Mouse (Mus musculus): ENCODE data around the gene Oma1. TPM values are rescaled to one million over a fixed set of nuclear protein-coding genes. Genes with fewer than 3 reads are reported as not detected.

The Oma1 gene
- polyA plus RNA-seq, 1 experiment from 2014 or later, result 20.3 TPM

DNA sequence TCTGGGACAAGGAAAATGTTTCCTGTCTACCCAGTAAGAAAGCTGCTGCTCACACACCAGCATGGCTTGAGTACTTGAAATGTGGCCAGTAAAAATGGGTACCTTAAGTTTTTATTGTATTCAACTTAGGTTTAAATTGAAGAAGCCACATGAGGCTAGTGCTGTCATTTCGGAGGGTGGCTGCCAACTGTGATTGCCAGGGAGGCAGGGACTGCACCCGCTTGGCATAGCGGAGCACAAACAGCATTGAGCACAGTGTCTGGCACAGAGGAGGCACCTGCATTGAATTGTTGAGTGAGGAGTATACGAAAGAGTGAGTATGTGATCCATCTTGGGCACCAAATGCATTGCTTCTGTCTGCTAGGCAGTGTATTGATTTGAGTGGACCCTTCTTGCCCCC lies 81.5 kb downstream of the Oma1 start:
- DNase-seq (ENCODE audit: low spot score) (no peak), ATAC-seq (no peak)
- Histone ChIP-seq H3K36me3 (ENCODE audit: insufficient read depth, low read length) (no peaks in the 10 kb centered on the region), H3K9me3 (ENCODE audit: low read length) (no peaks in the 10 kb centered on the region), H3K27me3 (replicated peaks; ENCODE audit: insufficient read depth, low read length) (no peaks in the 10 kb centered on the region), H3K9ac (replicated peaks; ENCODE audit: low read depth) (no peak overlapping the region), H3K4me3 (ENCODE audit: low read depth, low read length) (no peak overlapping the region), H3K4me2 (replicated peaks; ENCODE audit: low read depth, low read length) (no peak overlapping the region), H3K27ac (ENCODE audit: low read length) (no peak overlapping the region), H3K4me1 (ENCODE audit: insufficient read depth, low read depth, low read length) (no peaks in the 10 kb centered on the region)
- 86% methylated on average over 4 of the region's 4 CpGs for WGBS
- no peak for TF ChIP-seq CTCF (IDR thresholded peaks at IDR 0.05)
- TF ChIP-seq EP300 (IDR thresholded peaks at IDR 0.05), result no peak

DNA sequence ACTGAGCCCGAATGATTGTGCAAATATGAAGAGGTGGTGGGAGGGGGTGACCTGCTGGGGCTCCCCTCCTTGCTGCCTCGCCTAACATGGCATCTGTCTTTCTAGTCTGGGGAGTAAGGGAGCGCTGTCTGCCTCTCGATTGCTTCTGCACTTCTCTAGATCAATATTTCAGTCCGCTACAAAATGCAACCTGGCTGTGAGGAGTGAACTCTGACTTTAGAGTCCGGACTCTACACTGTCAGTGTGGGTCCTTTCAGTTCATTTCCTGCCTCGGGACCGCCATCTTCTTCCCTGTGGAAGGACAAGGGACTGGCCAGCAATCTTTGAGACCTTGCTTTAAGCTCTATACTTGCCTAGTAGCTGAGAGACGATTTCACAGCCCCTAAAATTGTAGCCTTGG lies 82.3 kb downstream of the Oma1 start:
- H3K9me3 ChIP-seq (ENCODE audit: low read length), result no peaks in the 10 kb centered on the region
- WGBS, result 68% methylated on average over 9 of the region's 9 CpGs
- ATAC-seq (no peak), DNase-seq (ENCODE audit: low spot score) (no peak)
- H3K4me1 ChIP-seq (ENCODE audit: insufficient read depth, low read depth, low read length), result no peaks in the 10 kb centered on the region
- no peak for TF ChIP-seq EP300 (IDR thresholded peaks at IDR 0.05)
- no peak for TF ChIP-seq CTCF (IDR thresholded peaks at IDR 0.05)
- H3K4me3 ChIP-seq (ENCODE audit: low read depth, low read length), result no peak overlapping the region
- H3K9ac ChIP-seq (replicated peaks; ENCODE audit: low read depth), result no peak overlapping the region
- H3K36me3 ChIP-seq (ENCODE audit: insufficient read depth, low read length), result no peaks in the 10 kb centered on the region
- H3K27ac ChIP-seq (ENCODE audit: low read length), result no peak overlapping the region
- H3K4me2 ChIP-seq (replicated peaks; ENCODE audit: low read depth, low read length), result no peak overlapping the region
- no peaks in the 10 kb centered on the region for H3K27me3 ChIP-seq (replicated peaks; ENCODE audit: insufficient read depth, low read length)

DNA sequence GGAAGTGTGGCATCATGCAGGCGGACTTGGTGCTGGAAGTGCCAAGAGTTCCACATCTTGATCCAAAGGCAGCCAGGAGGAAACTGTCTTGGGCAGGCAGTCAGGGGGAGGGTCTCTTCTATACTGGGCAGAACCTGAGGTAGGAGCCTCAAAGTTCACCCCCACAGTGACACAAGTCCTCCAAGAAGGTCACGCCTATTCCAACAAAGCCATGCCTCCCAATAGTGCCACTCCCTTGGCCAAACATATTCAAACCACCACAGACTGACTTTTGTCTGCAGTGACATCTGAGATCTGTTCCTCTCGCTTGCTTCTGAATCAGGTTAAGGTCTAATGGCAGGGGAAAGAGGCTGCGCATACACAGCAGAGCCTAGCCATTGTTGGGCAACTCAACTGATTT lies 83.3 kb downstream of the Oma1 start:
- ATAC-seq (no peak), DNase-seq (ENCODE audit: low spot score) (no peak)
- H3K36me3 ChIP-seq (ENCODE audit: insufficient read depth, low read length), result no peaks in the 10 kb centered on the region
- H3K9ac ChIP-seq (replicated peaks; ENCODE audit: low read depth), result no peak overlapping the region
- no peaks in the 10 kb centered on the region for H3K4me1 ChIP-seq (ENCODE audit: insufficient read depth, low read depth, low read length)
- H3K27ac ChIP-seq (ENCODE audit: low read length), result no peak overlapping the region
- H3K4me2 ChIP-seq (replicated peaks; ENCODE audit: low read depth, low read length), result no peak overlapping the region
- TF ChIP-seq EP300 (IDR thresholded peaks at IDR 0.05), result no peak
- no peak overlapping the region for H3K4me3 ChIP-seq (ENCODE audit: low read depth, low read length)
- H3K9me3 ChIP-seq (ENCODE audit: low read length), result no peaks in the 10 kb centered on the region
- H3K27me3 ChIP-seq (replicated peaks; ENCODE audit: insufficient read depth, low read length), result no peaks in the 10 kb centered on the region
- WGBS, result 85% methylated on average over 4 of the region's 4 CpGs

DNA sequence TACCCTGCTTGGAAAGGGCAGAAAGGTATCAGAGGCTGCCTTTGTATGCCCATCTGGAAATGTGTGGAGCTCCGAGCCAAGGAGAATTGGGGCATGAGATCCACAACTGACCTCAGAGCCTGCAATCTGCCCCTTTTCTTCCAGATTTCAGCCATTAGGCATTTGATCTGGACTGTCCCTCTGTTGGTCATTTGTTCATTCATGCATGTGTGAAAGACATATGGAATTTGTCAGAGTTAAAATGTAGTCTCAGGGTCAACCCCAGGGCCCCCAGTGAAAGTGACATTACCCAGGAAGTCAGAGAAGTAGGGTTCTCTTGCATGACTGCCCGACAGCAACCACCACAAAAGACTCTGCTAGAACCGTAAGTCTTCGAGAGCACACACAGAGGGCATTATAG lies 89.0 kb downstream of the Oma1 start:
- no peak for TF ChIP-seq CTCF (IDR thresholded peaks at IDR 0.05)
- TF ChIP-seq EP300 (IDR thresholded peaks at IDR 0.05), result no peak
- Histone ChIP-seq H3K4me1 (ENCODE audit: insufficient read depth, low read depth, low read length) (no peaks in the 10 kb centered on the region), H3K9me3 (ENCODE audit: low read length) (no peaks in the 10 kb centered on the region), H3K36me3 (ENCODE audit: insufficient read depth, low read length) (no peaks in the 10 kb centered on the region), H3K27ac (ENCODE audit: low read length) (no peak overlapping the region), H3K9ac (replicated peaks; ENCODE audit: low read depth) (no peak overlapping the region), H3K4me3 (ENCODE audit: low read depth, low read length) (no peak overlapping the region), H3K27me3 (replicated peaks; ENCODE audit: insufficient read depth, low read length) (no peaks in the 10 kb centered on the region), H3K4me2 (replicated peaks; ENCODE audit: low read depth, low read length) (no peak overlapping the region)
- ATAC-seq, result no peak
- DNase-seq (ENCODE audit: low spot score), result no peak
- 61% methylated on average over 4 of the region's 4 CpGs for WGBS

DNA sequence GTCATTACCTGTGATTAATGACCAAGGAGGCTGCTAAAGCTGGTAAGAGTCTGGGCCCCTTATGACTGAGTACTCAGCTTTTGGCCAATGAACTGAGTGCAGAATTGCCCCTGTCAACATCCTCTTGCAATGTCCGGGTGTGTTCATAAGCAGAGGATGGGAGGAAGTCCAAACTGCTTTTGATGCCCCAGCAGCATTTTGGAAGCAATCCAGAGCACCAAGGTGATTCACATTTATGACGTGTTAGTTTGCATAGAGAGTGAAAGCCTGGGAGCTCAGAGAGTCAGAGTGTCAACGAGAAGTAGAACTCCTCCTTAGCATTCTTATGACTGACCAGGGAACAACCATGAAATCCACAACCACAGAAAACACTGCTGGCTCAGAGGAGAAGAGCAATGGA lies 91.7 kb downstream of the Oma1 start:
- DNase-seq (ENCODE audit: low spot score) (no peak), ATAC-seq (no peak)
- Histone ChIP-seq H3K9ac (replicated peaks; ENCODE audit: low read depth) (no peak overlapping the region), H3K27ac (ENCODE audit: low read length) (no peak overlapping the region), H3K4me3 (ENCODE audit: low read depth, low read length) (no peak overlapping the region), H3K36me3 (ENCODE audit: insufficient read depth, low read length) (no peaks in the 10 kb centered on the region), H3K4me1 (ENCODE audit: insufficient read depth, low read depth, low read length) (no peaks in the 10 kb centered on the region), H3K9me3 (ENCODE audit: low read length) (no peaks in the 10 kb centered on the region), H3K27me3 (replicated peaks; ENCODE audit: insufficient read depth, low read length) (no peaks in the 10 kb centered on the region), H3K4me2 (replicated peaks; ENCODE audit: low read depth, low read length) (no peak overlapping the region)
- 30% methylated on average over 3 of the region's 3 CpGs for WGBS
- TF ChIP-seq CTCF (IDR thresholded peaks at IDR 0.05) (no peak), EP300 (IDR thresholded peaks at IDR 0.05) (no peak)

DNA sequence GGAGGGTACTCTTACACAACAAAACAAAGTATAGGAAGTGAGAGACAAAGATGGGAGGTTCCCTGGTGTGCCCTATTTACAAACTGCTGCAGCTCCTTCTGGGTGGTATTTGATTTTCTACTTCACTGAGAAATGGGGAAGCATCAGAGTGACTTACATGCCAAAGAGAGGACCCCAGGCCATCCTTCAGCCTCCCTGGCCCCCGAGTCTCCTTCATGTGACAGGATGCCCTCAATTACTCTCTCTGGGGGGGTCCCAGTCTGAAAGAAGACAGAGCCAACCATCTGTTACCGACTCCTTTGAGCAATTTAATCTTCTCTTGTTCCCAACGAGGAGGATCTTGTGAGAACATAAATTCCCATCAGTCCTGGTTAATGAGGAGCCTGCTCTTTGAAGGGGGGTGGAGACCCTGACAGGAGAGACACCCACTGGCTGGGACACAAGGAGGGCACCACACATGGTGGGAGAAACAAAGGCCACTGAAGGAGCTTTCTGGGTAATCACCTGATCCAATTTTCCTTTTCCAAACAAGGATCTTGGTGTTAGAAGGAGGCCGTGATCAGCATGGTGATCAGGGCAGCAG lies 96.7 kb downstream of the Oma1 start:
- H3K9me3 ChIP-seq (ENCODE audit: low read length), result no peaks in the 10 kb centered on the region
- no peaks in the 10 kb centered on the region for H3K36me3 ChIP-seq (ENCODE audit: insufficient read depth, low read length)
- TF ChIP-seq EP300 (IDR thresholded peaks at IDR 0.05), result no peak
- TF ChIP-seq CTCF (IDR thresholded peaks at IDR 0.05), result no peak
- ATAC-seq, result no peak
- DNase-seq (ENCODE audit: low spot score), result no peak
- no peak overlapping the region for H3K9ac ChIP-seq (replicated peaks; ENCODE audit: low read depth)
- H3K27me3 ChIP-seq (replicated peaks; ENCODE audit: insufficient read depth, low read length), result no peaks in the 10 kb centered on the region
- no peak overlapping the region for H3K27ac ChIP-seq (ENCODE audit: low read length)
- H3K4me3 ChIP-seq (ENCODE audit: low read depth, low read length), result no peak overlapping the region
- H3K4me2 ChIP-seq (replicated peaks; ENCODE audit: low read depth, low read length), result no peak overlapping the region
- no peaks in the 10 kb centered on the region for H3K4me1 ChIP-seq (ENCODE audit: insufficient read depth, low read depth, low read length)
- WGBS, result 21% methylated on average over 4 of the region's 4 CpGs

Other genes with a start within 250 kb of the Oma1 start
- gene Mier1, start 199.4 kb upstream of the Oma1 start, polyA plus RNA-seq (2015; fragmentation: Nextera tagmentation; extraction: Ambion mirVana), result 47.1 and 49.2 TPM in 2 replicates
- gene Wdr78, start 199.3 kb upstream of the Oma1 start, polyA plus RNA-seq (2015; fragmentation: Nextera tagmentation; extraction: Ambion mirVana), result 2.8 and 5.3 TPM in 2 replicates
- 4.9 and 5.3 TPM in 2 replicates for gene Slc35d1, start 98.6 kb upstream of the Oma1 start, polyA plus RNA-seq (2015; fragmentation: Nextera tagmentation; extraction: Ambion mirVana)
- not detected in 2 replicates for gene 4921539E11Rik, start 22.9 kb upstream of the Oma1 start, polyA plus RNA-seq (2015; fragmentation: Nextera tagmentation; extraction: Ambion mirVana)